Mouse (Mus musculus) splenic B cell, adult 2 months (primary cell): ENCODE data around the gene Ypel2.

ENCODE experiments used
- DNase-seq: peaks from one replicate; pipeline ENCODE4 v3.0.0-alpha.2; 2011; ENCODE audit warnings: low read depth, low spot score
- H3K27me3 ChIP-seq: 2 replicates; pipeline ENCODE4 v1.6.1; 2012; ENCODE audit warnings: mild to moderate bottlenecking, low read length, moderate library complexity, mixed read lengths; ENCODE audit not compliant: control insufficient read depth, poor library complexity, insufficient read depth, severe bottlenecking
- H3K36me3 ChIP-seq: 2 replicates; pipeline ENCODE4 v1.6.1; 2012; ENCODE audit warnings: mild to moderate bottlenecking, low read length, moderate library complexity, mixed read lengths; ENCODE audit not compliant: control insufficient read depth, poor library complexity, insufficient read depth, severe bottlenecking

The Ypel2 gene

GRCm38 (mm10) chr11:87007371-87007770 is 13.9 kb upstream of the Ypel2 start:
- Histone ChIP-seq H3K36me3 (no peaks in the 10 kb centered on the region), H3K27me3 (no peaks in the 10 kb centered on the region)
- DNase-seq: no peak

GRCm38 (mm10) chr11:87004960-87005755 is 11.7 kb upstream of the Ypel2 start:
- no peak for DNase-seq
- Histone ChIP-seq H3K36me3 (no peaks in the 10 kb centered on the region), H3K27me3 (no peaks in the 10 kb centered on the region)

GRCm38 (mm10) chr11:87002078-87002829 is 8.7 kb upstream of the Ypel2 start:
- Histone ChIP-seq H3K36me3 (no peaks in the 10 kb centered on the region), H3K27me3 (no peaks in the 10 kb centered on the region)
- DNase-seq: no peak

- DNase-seq: no peak
- Histone ChIP-seq H3K27me3 (no peaks in the 10 kb centered on the region), H3K36me3 (no peaks in the 10 kb centered on the region)
Observed at GRCm38 (mm10) chr11:87001217-87001616, 7.7 kb upstream of the Ypel2 start.

- Histone ChIP-seq H3K27me3 (no peaks in the 10 kb centered on the region), H3K36me3 (no peaks in the 10 kb centered on the region)
- no peak for DNase-seq
Observed at GRCm38 (mm10) chr11:86996266-86996665, 2.8 kb upstream of the Ypel2 start.

GRCm38 (mm10) chr11:86995625-86996221 is 2.2 kb upstream of the Ypel2 start:
- Histone ChIP-seq H3K27me3 (no peaks in the 10 kb centered on the region), H3K36me3 (no peaks in the 10 kb centered on the region)
- DNase-seq: peak; percentile 80

GRCm38 (mm10) chr11:86994791-86995624 is 1.5 kb upstream of the Ypel2 start:
- no peaks in the 10 kb centered on the region for H3K27me3 ChIP-seq
- H3K36me3 ChIP-seq: no peaks in the 10 kb centered on the region
- DNase-seq: peak; percentile 7

- H3K36me3 ChIP-seq: no peaks in the 10 kb centered on the region
- no peak for DNase-seq
- H3K27me3 ChIP-seq: no peaks in the 10 kb centered on the region
Observed at GRCm38 (mm10) chr11:86994330-86994729, 823 bp upstream of the Ypel2 start.

- Histone ChIP-seq H3K36me3 (no peaks in the 10 kb centered on the region), H3K27me3 (no peaks in the 10 kb centered on the region)
- DNase-seq: peak; percentile 3
Observed at GRCm38 (mm10) chr11:86992461-86992988, 982 bp downstream of the Ypel2 start.

GRCm38 (mm10) chr11:86991241-86991640 is 2.3 kb downstream of the Ypel2 start:
- Histone ChIP-seq H3K36me3 (no peaks in the 10 kb centered on the region), H3K27me3 (no peaks in the 10 kb centered on the region)

GRCm38 (mm10) chr11:86990309-86990708 is 3.2 kb downstream of the Ypel2 start:
- Histone ChIP-seq H3K27me3 (no peaks in the 10 kb centered on the region), H3K36me3 (no peaks in the 10 kb centered on the region)
- no peak for DNase-seq

More at GRCm38 (mm10) chr11:86991241-86991640, 2.3 kb downstream of the Ypel2 start:
- no peak for DNase-seq

GRCm38 (mm10) chr11:86984990-86985389 is 8.5 kb downstream of the Ypel2 start:
- DNase-seq: no peak
- Histone ChIP-seq H3K36me3 (no peaks in the 10 kb centered on the region), H3K27me3 (no peaks in the 10 kb centered on the region)

GRCm38 (mm10) chr11:86983056-86983455 is 10.5 kb downstream of the Ypel2 start:
- Histone ChIP-seq H3K36me3 (no peaks in the 10 kb centered on the region), H3K27me3 (no peaks in the 10 kb centered on the region)
- DNase-seq: no peak

- Histone ChIP-seq H3K27me3 (no peaks in the 10 kb centered on the region), H3K36me3 (no peaks in the 10 kb centered on the region)
- DNase-seq: no peak
Observed at GRCm38 (mm10) chr11:86981229-86981791, 12.2 kb downstream of the Ypel2 start.
